In genomic region chr14:97814555-97815175, GRCm38 (mm10) we compare ENCODE assay signal across 15 mouse cellular contexts.
DNase-seq lines count a peak whose midpoint lies in the region; ATAC-seq and TF ChIP-seq lines count a peak whose summit lies in the region.
"Had no signal": no experiment of that assay in that cellular context is flagged by ENCODE, and none has a peak within 500 bp of the region (broad histone marks: within the 10 kb centered on the region; RNA-seq: fewer than 3 reads in every experiment).

No protein-coding gene starts in this region.

- whole genome bisulfite sequencing in kidney, adult 2 months: 60% methylated on average over 7 of the region's 7 CpGs
- WGBS in neural tube, embryonic 14.5 days: 50% methylated on average over 7 of the region's 7 CpGs
- 42% methylated on average over 7 of the region's 7 CpGs for WGBS in neural tube, embryonic 15.5 days

- H3K36me3 ChIP-seq in kidney, adult 2 months (ENCODE audit: control insufficient read depth, insufficient read depth, low read length): no peaks in the 10 kb centered on the region
- no peaks in the 10 kb centered on the region for H3K36me3 ChIP-seq in neural tube, embryonic 14.5 days (ENCODE audit: control insufficient read depth, insufficient read depth, low read length)
- no peaks in the 10 kb centered on the region for H3K36me3 ChIP-seq in neural tube, embryonic 15.5 days
- H3K36me3 ChIP-seq: embryonic facial prominence, embryonic 13.5 days had no signal

- DNase-seq in cerebellum, postnatal 10 days: peak; percentile 35 to 61
- DNase-seq in cerebellum, adult 11 months: no peak
- peak; percentile 16 for DNase-seq in kidney, adult 2 months
- no peak for DNase-seq in kidney, adult 9 months
- peak; percentile 12 for DNase-seq in skeletal muscle tissue, adult 2 months (ENCODE audit: low read depth, low spot score)
- DNase-seq in adrenal gland, postnatal 36 days: no peak
- DNase-seq: cerebellum, postnatal 36 days; kidney, adult 11 months; lung, postnatal 4 days; thymus, adult 18-20 months had no signal

- no peak overlapping the region for H3K4me3 ChIP-seq in kidney, adult 2 months (ENCODE audit: insufficient read depth, low read depth, low read length)
- H3K4me3 ChIP-seq in neural tube, embryonic 14.5 days (ENCODE audit: low read depth, low read length): no peak overlapping the region
- H3K4me3 ChIP-seq in neural tube, embryonic 15.5 days (replicated peaks): no peak overlapping the region
- H3K4me3 ChIP-seq: embryonic facial prominence, embryonic 13.5 days; myocyte had no signal

- no peak for TF ChIP-seq CTCF in kidney, adult 2 months (conservative IDR thresholded peaks at IDR 0.05; ENCODE audit: insufficient read depth, insufficient read length, low read depth, low read length)

- ATAC-seq in neural tube, embryonic 14.5 days (ENCODE audit: low read depth): peak; percentile 47
- no peak for ATAC-seq in neural tube, embryonic 15.5 days (ENCODE audit: low FRiP score)

- H3K27me3 ChIP-seq in kidney, adult 2 months (replicated peaks; ENCODE audit: control insufficient read depth, insufficient read depth, low read length): no peaks in the 10 kb centered on the region
- no peaks in the 10 kb centered on the region for H3K27me3 ChIP-seq in neural tube, embryonic 14.5 days (ENCODE audit: control insufficient read depth, insufficient read depth, low read length)
- H3K27me3 ChIP-seq in neural tube, embryonic 15.5 days (replicated peaks): no peaks in the 10 kb centered on the region
- H3K27me3 ChIP-seq: embryonic facial prominence, embryonic 13.5 days had no signal

- no peaks in the 10 kb centered on the region for H3K9me3 ChIP-seq in neural tube, embryonic 14.5 days (ENCODE audit: control insufficient read depth, low read length)
- no peaks in the 10 kb centered on the region for H3K9me3 ChIP-seq in neural tube, embryonic 15.5 days (replicated peaks)
- H3K9me3 ChIP-seq: embryonic facial prominence, embryonic 13.5 days had no signal

- H3K9ac ChIP-seq in neural tube, embryonic 14.5 days (replicated peaks; ENCODE audit: low read depth, low read length): no peak overlapping the region
- H3K9ac ChIP-seq in neural tube, embryonic 15.5 days (replicated peaks): no peak overlapping the region
- H3K9ac ChIP-seq: embryonic facial prominence, embryonic 13.5 days had no signal

- no peak for TF ChIP-seq POLR2A in kidney, adult 2 months (IDR thresholded peaks at IDR 0.05; ENCODE audit: low read depth, low read length)

- H3K4me1 ChIP-seq in kidney, adult 2 months (ENCODE audit: control insufficient read depth, insufficient read depth, low read length): no peaks in the 10 kb centered on the region
- peaks cover 4% of the 10 kb centered on the region; the same call in 1 of the 2 replicates for H3K4me1 ChIP-seq in neural tube, embryonic 14.5 days (ENCODE audit: control insufficient read depth, insufficient read depth, low read length)
- peaks cover 4% of the 10 kb centered on the region; the same call in 1 of the 2 replicates for H3K4me1 ChIP-seq in neural tube, embryonic 15.5 days
- H3K4me1 ChIP-seq: embryonic facial prominence, embryonic 13.5 days had no signal

- H3K4me2 ChIP-seq in neural tube, embryonic 14.5 days (ENCODE audit: low read depth, low read length): no peak overlapping the region
- H3K4me2 ChIP-seq in neural tube, embryonic 15.5 days: no peak overlapping the region
- H3K4me2 ChIP-seq: embryonic facial prominence, embryonic 13.5 days; liver, embryonic 11.5 days had no signal

- H3K27ac ChIP-seq in kidney, adult 2 months (ENCODE audit: insufficient read depth, low read depth, low read length): no peak overlapping the region
- no peak overlapping the region for H3K27ac ChIP-seq in neural tube, embryonic 14.5 days (ENCODE audit: low read depth, low read length)
- no peak overlapping the region for H3K27ac ChIP-seq in neural tube, embryonic 15.5 days (replicated peaks)
- H3K27ac ChIP-seq: embryonic facial prominence, embryonic 13.5 days had no signal

Comparison
In these comparisons a context has a peak if more than half of its experiments do, and no peak if none do; other contexts are left out.
1. DNase-seq: peak in cerebellum, postnatal 10 days (2 of 2), kidney, adult 2 months (single experiment) and skeletal muscle tissue, adult 2 months (single experiment); none in cerebellum, adult 11 months (single experiment), kidney, adult 9 months (single experiment) and adrenal gland, postnatal 36 days (0 of 2).